In the genomic region with DNA sequence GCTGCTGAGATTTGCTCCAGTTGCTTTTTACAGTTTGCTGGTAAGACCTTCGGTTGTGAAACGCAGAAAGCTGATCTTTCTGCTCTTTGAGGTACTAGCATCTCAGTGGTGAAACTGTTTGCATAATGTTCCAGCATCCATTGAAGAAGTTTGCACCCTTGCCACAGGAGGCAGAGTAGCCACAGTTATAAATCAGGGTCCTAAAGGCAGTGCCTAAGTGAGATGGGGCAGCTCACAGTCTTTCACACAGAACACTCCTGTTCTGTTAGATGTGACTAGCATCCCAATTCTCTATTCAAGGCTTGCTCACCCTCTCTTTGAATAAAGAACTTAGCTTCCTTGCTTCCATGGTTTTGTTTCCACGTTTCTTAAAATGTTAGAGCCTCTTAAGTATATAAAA, we compare ENCODE assay signal across 25 mouse cellular contexts. TPM values are rescaled to one million over a fixed set of nuclear protein-coding genes. Genes with fewer than 3 reads are reported as not detected.
DNase-seq lines count a peak whose midpoint lies in the region; ATAC-seq and TF ChIP-seq lines count a peak whose summit lies in the region.
"Had no signal": no experiment of that assay in that cellular context is flagged by ENCODE, and none has a peak within 500 bp of the region (broad histone marks: within the 10 kb centered on the region; RNA-seq: fewer than 3 reads in every experiment).

No protein-coding gene starts in this region.

- ATAC-seq in hindbrain, embryonic 13.5 days (ENCODE audit: low FRiP score), result peak; percentile 57; the same call in 1 of the 2 replicates
- no peak for ATAC-seq in hindbrain, embryonic 11.5 days (ENCODE audit: low FRiP score)
- ATAC-seq in midbrain, embryonic 14.5 days (ENCODE audit: low FRiP score, low TSS enrichment), result no peak
- ATAC-seq in midbrain, embryonic 13.5 days, result no peak
- ATAC-seq in neural tube, embryonic 12.5 days (ENCODE audit: low FRiP score, low read depth), result peak; percentile 95
- ATAC-seq: CD4-positive, CD25-positive, alpha-beta regulatory T cell, adult 4 months; forebrain, embryonic 16.5 days had no signal

- peaks cover 22% of the 10 kb centered on the region for H3K36me3 ChIP-seq in hindbrain, embryonic 13.5 days
- peaks cover 2% of the 10 kb centered on the region; the same call in 1 of the 2 replicates for H3K36me3 ChIP-seq in hindbrain, embryonic 11.5 days (ENCODE audit: control insufficient read depth, insufficient read depth, low read length)
- H3K36me3 ChIP-seq in midbrain, embryonic 14.5 days (ENCODE audit: control insufficient read depth, insufficient read depth, low read length), result peaks cover 12% of the 10 kb centered on the region; the same call in 1 of the 2 replicates
- peaks cover 25% of the 10 kb centered on the region for H3K36me3 ChIP-seq in midbrain, embryonic 13.5 days
- peaks cover 7% of the 10 kb centered on the region for H3K36me3 ChIP-seq in neural tube, embryonic 12.5 days
- peaks cover 25% of the 10 kb centered on the region for H3K36me3 ChIP-seq in heart, embryonic 10.5 days

- TF ChIP-seq POLR2A in brain, embryonic 14.5 days (IDR thresholded peaks at IDR 0.05; ENCODE audit: borderline replicate concordance, extremely low read depth, insufficient read depth, insufficient read length, poor library complexity, severe bottlenecking), result no peak

- no peaks in the 10 kb centered on the region for H3K27me3 ChIP-seq in hindbrain, embryonic 13.5 days
- H3K27me3 ChIP-seq in hindbrain, embryonic 11.5 days (ENCODE audit: control insufficient read depth, insufficient read depth, low read length), result no peaks in the 10 kb centered on the region
- H3K27me3 ChIP-seq in midbrain, embryonic 14.5 days (ENCODE audit: control insufficient read depth, insufficient read depth, low read length), result no peaks in the 10 kb centered on the region
- H3K27me3 ChIP-seq in midbrain, embryonic 13.5 days, result no peaks in the 10 kb centered on the region
- no peaks in the 10 kb centered on the region for H3K27me3 ChIP-seq in neural tube, embryonic 12.5 days (replicated peaks)
- H3K27me3 ChIP-seq in heart, embryonic 10.5 days (ENCODE audit: insufficient read depth, poor library complexity, severe bottlenecking), result no peaks in the 10 kb centered on the region
- H3K27me3 ChIP-seq: embryonic facial prominence, embryonic 15.5 days; heart, embryonic 15.5 days; limb, embryonic 12.5 days had no signal

- H3K4me2 ChIP-seq in hindbrain, embryonic 13.5 days, result no peak overlapping the region
- no peak overlapping the region for H3K4me2 ChIP-seq in hindbrain, embryonic 11.5 days (replicated peaks; ENCODE audit: low read depth, low read length)
- no peak overlapping the region for H3K4me2 ChIP-seq in midbrain, embryonic 14.5 days (ENCODE audit: low read length)
- H3K4me2 ChIP-seq in midbrain, embryonic 13.5 days (replicated peaks), result no peak overlapping the region
- H3K4me2 ChIP-seq in neural tube, embryonic 12.5 days (replicated peaks), result no peak overlapping the region
- H3K4me2 ChIP-seq: embryonic facial prominence, embryonic 15.5 days; heart, embryonic 15.5 days; limb, embryonic 12.5 days; liver, embryonic 11.5 days had no signal

- H3K9ac ChIP-seq in hindbrain, embryonic 13.5 days, result no peak overlapping the region
- no peak overlapping the region for H3K9ac ChIP-seq in hindbrain, embryonic 11.5 days (ENCODE audit: low read depth, low read length)
- no peak overlapping the region for H3K9ac ChIP-seq in midbrain, embryonic 14.5 days (replicated peaks; ENCODE audit: low read length)
- no peak overlapping the region for H3K9ac ChIP-seq in midbrain, embryonic 13.5 days (replicated peaks)
- H3K9ac ChIP-seq in neural tube, embryonic 12.5 days, result no peak overlapping the region
- H3K9ac ChIP-seq: embryonic facial prominence, embryonic 15.5 days; heart, embryonic 15.5 days; limb, embryonic 12.5 days had no signal

- DNase-seq in hindbrain, embryonic 11.5 days (ENCODE audit: low spot score), result no peak
- DNase-seq in midbrain, embryonic 14.5 days, result peak; percentile 12
- peak; percentile 38 for DNase-seq in brain, embryonic 14.5 days (ENCODE audit: low read depth)
- DNase-seq in heart, embryonic 10.5 days (ENCODE audit: low spot score), result no peak
- DNase-seq in thymus, postnatal 0 days (ENCODE audit: low spot score), result no peak
- DNase-seq: adrenal gland, postnatal 36 days; cerebellum, adult 2 months; cerebellum, postnatal 36 days; heart, postnatal 36 days; kidney, adult 2 months; lung, adult 2 months; lung, postnatal 14 days; right cerebral cortex, adult 18-20 months; right cerebral cortex, postnatal 4 days; thymus, adult 18-20 months had no signal

- H3K9me3 ChIP-seq in hindbrain, embryonic 13.5 days, result no peaks in the 10 kb centered on the region
- no peaks in the 10 kb centered on the region for H3K9me3 ChIP-seq in hindbrain, embryonic 11.5 days (ENCODE audit: control insufficient read depth, low read length)
- H3K9me3 ChIP-seq in midbrain, embryonic 14.5 days (ENCODE audit: control insufficient read depth, low read length), result no peaks in the 10 kb centered on the region
- H3K9me3 ChIP-seq in midbrain, embryonic 13.5 days, result no peaks in the 10 kb centered on the region
- H3K9me3 ChIP-seq in neural tube, embryonic 12.5 days, result no peaks in the 10 kb centered on the region
- no peaks in the 10 kb centered on the region for H3K9me3 ChIP-seq in heart, embryonic 10.5 days
- H3K9me3 ChIP-seq: embryonic facial prominence, embryonic 15.5 days; heart, embryonic 15.5 days; limb, embryonic 12.5 days had no signal

- TF ChIP-seq CTCF in brain, embryonic 14.5 days (IDR thresholded peaks at IDR 0.05; ENCODE audit: borderline replicate concordance, extremely low read depth, insufficient read depth, insufficient read length), result no peak

- WGBS in hindbrain, embryonic 13.5 days, result 83% methylated on average over 3 of the region's 3 CpGs
- WGBS in hindbrain, embryonic 11.5 days, result 97% methylated on average over 3 of the region's 3 CpGs
- 89% methylated on average over 3 of the region's 3 CpGs for WGBS in midbrain, embryonic 14.5 days
- 86% methylated on average over 3 of the region's 3 CpGs for WGBS in midbrain, embryonic 13.5 days
- WGBS in neural tube, embryonic 12.5 days, result 75% methylated on average over 3 of the region's 3 CpGs
- 89% methylated on average over 3 of the region's 3 CpGs for WGBS in heart, embryonic 10.5 days

- no peaks in the 10 kb centered on the region for H3K4me1 ChIP-seq in hindbrain, embryonic 13.5 days (replicated peaks)
- H3K4me1 ChIP-seq in hindbrain, embryonic 11.5 days (replicated peaks; ENCODE audit: control insufficient read depth, insufficient read depth, low read length), result no peaks in the 10 kb centered on the region
- no peaks in the 10 kb centered on the region for H3K4me1 ChIP-seq in midbrain, embryonic 14.5 days (ENCODE audit: control insufficient read depth, insufficient read depth, low read length)
- no peaks in the 10 kb centered on the region for H3K4me1 ChIP-seq in midbrain, embryonic 13.5 days (replicated peaks)
- H3K4me1 ChIP-seq in neural tube, embryonic 12.5 days, result no peaks in the 10 kb centered on the region
- no peaks in the 10 kb centered on the region for H3K4me1 ChIP-seq in heart, embryonic 10.5 days
- H3K4me1 ChIP-seq: embryonic facial prominence, embryonic 15.5 days; heart, embryonic 15.5 days; limb, embryonic 12.5 days had no signal

- H3K4me3 ChIP-seq in hindbrain, embryonic 13.5 days, result no peak overlapping the region
- H3K4me3 ChIP-seq in hindbrain, embryonic 11.5 days (ENCODE audit: low read depth, low read length), result no peak overlapping the region
- H3K4me3 ChIP-seq in midbrain, embryonic 14.5 days (replicated peaks; ENCODE audit: low read depth, low read length), result no peak overlapping the region
- no peak overlapping the region for H3K4me3 ChIP-seq in midbrain, embryonic 13.5 days (replicated peaks)
- H3K4me3 ChIP-seq in neural tube, embryonic 12.5 days, result no peak overlapping the region
- no peak overlapping the region for H3K4me3 ChIP-seq in heart, embryonic 10.5 days
- H3K4me3 ChIP-seq: embryonic facial prominence, embryonic 15.5 days; heart, embryonic 15.5 days; limb, embryonic 12.5 days had no signal

- H3K27ac ChIP-seq in hindbrain, embryonic 13.5 days, result no peak overlapping the region
- H3K27ac ChIP-seq in hindbrain, embryonic 11.5 days (ENCODE audit: low read depth, low read length), result no peak overlapping the region
- H3K27ac ChIP-seq in midbrain, embryonic 14.5 days (replicated peaks; ENCODE audit: low read depth, low read length), result no peak overlapping the region
- H3K27ac ChIP-seq in midbrain, embryonic 13.5 days, result no peak overlapping the region
- no peak overlapping the region for H3K27ac ChIP-seq in neural tube, embryonic 12.5 days
- no peak overlapping the region for H3K27ac ChIP-seq in heart, embryonic 10.5 days
- H3K27ac ChIP-seq: embryonic facial prominence, embryonic 15.5 days; heart, embryonic 15.5 days; kidney, postnatal 0 days; limb, embryonic 12.5 days had no signal

RNA-seq across cellular contexts. Expression of a gene that starts 17.4 kb away (rescaled TPM):
- 25.6 and 27.7 TPM in 2 replicates for polyA plus RNA-seq in hindbrain, embryonic 13.5 days (2015; fragmentation: Nextera tagmentation; extraction: Ambion mirVana)
- polyA plus RNA-seq in hindbrain, embryonic 11.5 days (2014; fragmentation: Nextera tagmentation; extraction: Ambion mirVana), result 28.3 and 28.5 TPM in 2 replicates
- 24.2 and 25.0 TPM in 2 replicates for polyA plus RNA-seq in midbrain, embryonic 14.5 days (2014; fragmentation: Nextera tagmentation; extraction: Ambion mirVana)
- 26.2 and 28.5 TPM in 2 replicates for polyA plus RNA-seq in midbrain, embryonic 13.5 days (2015; fragmentation: Nextera tagmentation; extraction: Ambion mirVana)
- 11.7 and 12.7 TPM in 2 replicates for polyA plus RNA-seq in brain, embryonic 14.5 days (2012; rRNA removed)
- 28.0 and 28.9 TPM in 2 replicates for polyA plus RNA-seq in neural tube, embryonic 12.5 days (2016; fragmentation: Nextera tagmentation; extraction: Ambion mirVana)
- polyA plus RNA-seq in heart, embryonic 10.5 days (2016; fragmentation: Nextera tagmentation; extraction: Ambion mirVana), result 25.8 and 30.9 TPM in 2 replicates
- polyA plus RNA-seq in thymus, postnatal 0 days (2015; fragmentation: Nextera tagmentation; extraction: Ambion mirVana), result 42.9 and 47.3 TPM in 2 replicates

Comparison
In these comparisons a context has a peak if more than half of its experiments do, and no peak if none do; other contexts are left out.
1. ATAC-seq: peak in hindbrain, embryonic 13.5 days (single experiment) and neural tube, embryonic 12.5 days (single experiment); none in hindbrain, embryonic 11.5 days (single experiment), midbrain, embryonic 14.5 days (single experiment) and midbrain, embryonic 13.5 days (single experiment).
2. DNase-seq: peak in midbrain, embryonic 14.5 days (single experiment) and brain, embryonic 14.5 days (single experiment); none in hindbrain, embryonic 11.5 days (single experiment), heart, embryonic 10.5 days (single experiment) and thymus, postnatal 0 days (single experiment).